Mouse (Mus musculus) left cerebral cortex, adult 2 months (tissue): ENCODE measurements at regions not wholly inside any gene's neighbourhood (a gene's known extent, or its start where the extent isn't known, plus 50 kb on each side); places are given as distances from the start of the nearest gene placed in this dataset.

Source experiments
- DNase-seq, 2 experiments: peaks; one replicate each; pipeline ENCODE4 v3.0.0; 2021 to 2022; ENCODE audit warnings: low spot score in 2 of 2, mixed read lengths in 1 of 2; ENCODE audit errors: extremely low spot score in 1 of 2
- H3K27ac ChIP-seq: fragments of 200-600 bp; 2 replicates; pipeline ENCODE4 v1.8.1; 2022
- H3K4me3 ChIP-seq: fragments of 200-600 bp; 2 replicates; pipeline ENCODE4 v1.8.1; 2022
- CTCF ChIP-seq: fragments of 200-600 bp; IDR thresholded peaks from 2 replicates; pipeline ENCODE4 v1.8.1; 2022; ENCODE audit warnings: antibody characterized with exemption, mild to moderate bottlenecking, moderate library complexity
- intact Hi-C: fragments of 180-260 bp; cut with DNase I; formaldehyde crosslinking; loops from one replicate; pipeline ENCODE4 v1.15.1; 2025

DNA sequence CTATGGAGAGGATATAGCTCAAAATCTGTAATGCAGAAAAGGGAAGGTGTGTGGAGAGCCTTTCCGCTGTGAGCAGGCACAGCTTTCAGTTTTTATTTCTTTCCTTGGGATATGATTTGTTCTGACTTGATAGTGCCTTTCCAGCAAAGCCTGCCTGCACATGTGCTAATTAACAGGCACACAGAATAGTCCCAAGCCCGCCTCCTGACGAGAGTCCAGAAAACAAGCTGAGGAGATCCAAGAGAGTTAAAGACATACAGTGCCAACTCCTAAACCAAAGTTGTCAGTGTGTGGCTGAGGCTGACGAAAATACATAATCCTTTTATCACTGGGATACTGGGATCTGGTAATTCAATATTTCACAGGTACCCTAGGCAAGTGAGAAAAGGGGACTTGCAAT lies 224.8 kb upstream of the Gria1 start:
- intact Hi-C loops, result no loop called here
- H3K27ac ChIP-seq, result no peak overlapping the region
- no peak overlapping the region for H3K4me3 ChIP-seq
- TF ChIP-seq CTCF, result no peak
- no peak for DNase-seq

DNA sequence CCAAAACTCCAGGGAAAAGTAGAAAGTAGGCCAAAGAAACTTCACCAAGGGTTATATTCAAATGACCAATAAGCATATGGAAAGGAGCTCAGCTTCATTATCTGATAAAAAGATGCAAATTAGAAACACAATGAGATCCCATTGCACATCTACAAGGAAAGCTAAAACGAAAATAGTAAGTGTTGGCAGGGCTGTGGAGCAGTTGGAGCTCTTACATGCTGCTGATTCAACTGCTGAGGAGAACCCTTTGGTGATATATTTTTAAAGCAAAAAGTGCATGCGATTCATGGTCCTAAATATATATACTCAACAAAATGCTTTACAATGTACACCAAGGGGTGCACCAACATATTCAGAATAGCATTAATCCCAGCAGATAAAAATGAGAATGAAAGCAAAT lies 218.5 kb upstream of the Gria1 start:
- Histone ChIP-seq H3K27ac (peak overlapping the region; percentile 69; the same call in 1 of the 2 replicates), H3K4me3 (no peak overlapping the region)
- no peak for TF ChIP-seq CTCF
- intact Hi-C loops, result loop anchor here (5.0 kb wide), 2 partner anchors 75 to 220 kb away; partner anchors contain the start of gene Gria1
- peak in 1 of 2 experiments; percentile 14 for DNase-seq

DNA sequence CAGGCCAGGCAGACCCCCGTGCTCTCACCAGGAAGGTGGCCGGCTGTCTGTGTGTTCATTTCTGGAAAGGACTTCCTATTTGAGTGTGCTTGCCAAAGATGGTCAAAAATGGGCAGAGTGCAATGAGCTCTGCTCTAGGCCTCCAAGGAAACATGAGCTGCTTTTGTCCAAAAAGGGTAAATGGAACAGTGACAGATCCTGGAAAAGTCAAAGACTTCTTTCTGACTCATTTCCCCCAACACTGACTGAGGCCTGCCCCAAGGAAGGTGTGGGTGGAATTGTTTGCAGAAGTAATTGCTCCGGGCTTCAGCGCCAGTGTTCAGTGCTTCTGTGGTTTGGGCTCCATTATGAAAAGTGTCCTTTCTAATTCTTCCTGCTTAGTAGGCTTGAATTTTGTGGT lies 203.9 kb upstream of the Gria1 start:
- TF ChIP-seq CTCF, result no peak
- no peak overlapping the region for H3K4me3 ChIP-seq
- H3K27ac ChIP-seq, result no peak overlapping the region
- intact Hi-C loops, result no loop called here
- DNase-seq, result no peak

DNA sequence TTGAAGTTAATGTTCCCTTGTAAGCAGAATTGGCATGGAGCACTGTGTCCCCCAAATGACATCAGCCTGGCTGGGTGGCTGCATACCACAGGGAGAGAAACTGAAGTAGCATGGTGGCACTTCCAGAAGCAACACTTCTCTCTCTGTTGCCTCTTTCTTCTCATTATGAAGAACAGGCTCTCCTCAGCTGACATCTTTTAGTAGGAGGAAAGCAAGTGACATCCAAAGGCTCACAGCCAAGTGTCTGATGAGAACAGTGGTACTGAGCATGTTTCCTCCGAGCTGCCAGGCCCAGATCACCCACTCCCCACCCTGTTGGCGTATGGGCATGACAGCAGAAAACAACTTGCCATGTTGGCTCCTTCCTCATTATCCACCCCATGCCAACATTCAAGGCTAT lies 201.0 kb upstream of the Gria1 start:
- TF ChIP-seq CTCF, result no peak

DNA sequence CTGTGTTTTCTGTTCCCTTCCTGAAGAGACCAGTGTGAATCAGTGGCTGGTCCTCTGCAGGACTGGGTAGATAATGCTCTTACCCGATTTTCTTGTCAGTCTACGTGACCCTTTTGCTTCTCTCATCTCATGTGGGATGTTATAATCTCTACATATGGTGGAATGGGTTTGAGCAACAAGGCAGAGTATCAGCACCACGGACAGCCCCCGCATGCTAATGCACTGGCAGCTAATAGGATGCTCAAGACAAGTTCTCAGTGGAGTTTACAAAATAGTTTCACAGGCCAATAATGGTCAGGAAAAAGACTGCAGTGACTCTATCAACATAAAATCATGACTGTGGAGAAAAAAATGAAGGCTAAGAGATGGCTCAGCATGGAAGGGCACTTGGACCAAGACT lies 199.1 kb upstream of the Gria1 start:
- no peak overlapping the region for H3K27ac ChIP-seq
- no peak overlapping the region for H3K4me3 ChIP-seq
- intact Hi-C loops, result no loop called here
- no peak for DNase-seq
- TF ChIP-seq CTCF, result no peak

More for the DNA sequence above, 201.0 kb upstream of the Gria1 start:
- Histone ChIP-seq H3K27ac (no peak overlapping the region), H3K4me3 (no peak overlapping the region)
- intact Hi-C loops, result no loop called here
- DNase-seq, result peak in 1 of 2 experiments; percentile 19

DNA sequence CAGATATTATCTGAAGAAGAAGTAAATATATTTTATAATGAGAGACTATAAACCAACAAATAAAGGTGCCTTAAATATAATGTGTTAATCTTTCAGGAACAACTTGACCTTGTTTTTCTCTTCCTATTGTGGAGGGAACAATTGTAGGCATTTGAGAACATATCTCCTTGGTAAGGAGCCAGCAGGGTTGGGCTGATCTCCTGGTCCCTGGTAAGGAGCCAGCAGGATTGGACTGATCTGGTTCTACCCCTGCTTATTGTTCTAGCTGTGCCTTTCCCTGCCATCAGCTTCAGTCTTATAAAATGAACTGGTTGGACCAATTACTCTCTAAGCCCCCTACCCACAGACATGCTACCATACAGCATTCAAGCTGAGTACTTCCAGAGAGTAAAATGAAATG lies 187.7 kb upstream of the Gria1 start:
- intact Hi-C loops, result no loop called here
- no peak for DNase-seq
- H3K27ac ChIP-seq, result no peak overlapping the region
- TF ChIP-seq CTCF, result no peak
- no peak overlapping the region for H3K4me3 ChIP-seq

DNA sequence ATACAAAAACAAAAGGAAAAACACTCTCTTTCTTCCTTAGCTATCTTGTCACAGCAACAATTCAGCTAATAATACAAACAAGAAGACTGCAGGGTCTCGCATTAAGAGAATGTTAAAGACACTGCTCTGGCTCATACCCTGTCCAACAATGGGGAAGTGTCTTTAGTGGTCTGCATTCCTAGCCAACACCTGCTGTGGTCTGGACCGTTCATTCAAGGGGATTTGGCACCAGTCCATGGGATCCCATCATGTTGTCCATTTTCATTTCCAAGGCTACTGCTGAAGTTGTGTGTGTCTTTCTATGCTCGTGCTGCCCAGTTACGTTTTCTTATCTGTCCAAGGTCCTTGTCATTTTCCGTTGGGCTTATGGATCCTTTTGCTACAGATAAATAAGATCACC lies 183.7 kb upstream of the Gria1 start:
- TF ChIP-seq CTCF, result no peak
- intact Hi-C loops, result no loop called here
- Histone ChIP-seq H3K27ac (no peak overlapping the region), H3K4me3 (no peak overlapping the region)
- DNase-seq, result no peak

DNA sequence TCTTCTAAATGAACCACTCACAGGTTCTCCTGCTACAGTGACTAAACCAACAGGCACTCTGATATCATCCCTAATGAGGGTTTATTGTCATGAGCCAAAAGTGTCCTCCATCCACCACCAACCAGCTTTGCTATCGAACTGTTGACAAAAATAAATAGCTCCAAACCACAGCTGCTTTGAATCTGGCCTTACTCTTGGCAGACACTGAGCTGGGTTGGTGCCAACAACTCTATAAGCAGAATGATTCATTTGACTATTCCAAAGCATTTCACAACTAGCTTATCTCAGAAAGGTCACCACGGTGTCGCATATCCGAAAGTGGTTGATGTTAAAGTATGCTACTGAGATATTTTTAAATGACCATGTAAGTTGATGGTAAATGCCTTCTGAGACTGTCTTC lies 148.5 kb upstream of the Gria1 start:
- TF ChIP-seq CTCF, result no peak
- peak; percentile 12 to 25 for DNase-seq
- intact Hi-C loops, result no loop called here
- H3K4me3 ChIP-seq, result no peak overlapping the region
- no peak overlapping the region for H3K27ac ChIP-seq

DNA sequence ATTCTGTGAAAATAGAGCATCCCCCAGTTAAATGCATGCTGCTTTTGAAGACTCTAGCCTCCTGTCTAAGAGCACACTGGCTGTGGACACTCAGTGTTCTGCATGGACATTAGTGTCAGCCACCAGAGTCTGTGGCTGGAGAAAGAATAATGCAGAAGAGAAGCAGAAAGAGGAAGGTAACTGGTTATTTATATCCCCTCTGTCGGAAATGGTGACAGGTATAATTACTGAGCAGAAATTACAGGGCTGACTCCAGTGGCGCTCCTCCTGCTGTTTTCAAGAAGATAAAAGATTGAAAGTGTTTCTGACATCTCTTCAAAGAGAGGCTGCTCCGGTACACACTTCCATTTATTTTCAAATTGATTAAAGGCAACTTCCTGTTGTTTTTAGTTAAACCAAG lies 139.5 kb upstream of the Gria1 start:
- no peak for TF ChIP-seq CTCF

DNA sequence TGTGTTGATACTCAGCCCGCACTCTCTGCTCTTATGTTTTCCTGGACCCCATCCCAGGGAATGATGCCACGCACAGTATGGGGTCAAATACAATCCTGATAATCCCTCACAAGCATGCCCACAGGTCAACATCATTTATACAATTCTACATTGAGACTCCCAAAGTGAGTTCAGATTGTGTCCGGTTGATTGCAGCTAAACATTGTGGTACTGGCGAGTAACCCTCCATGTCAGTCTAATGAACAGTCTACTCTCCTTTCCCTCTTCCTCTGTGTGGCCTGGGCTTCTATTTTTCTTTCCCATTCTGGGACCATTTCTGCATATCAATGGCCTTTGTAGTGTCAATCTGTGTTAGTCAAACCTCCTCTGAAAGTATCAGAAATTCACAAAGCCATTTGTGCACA lies 112.6 kb upstream of the Gria1 start:
- H3K27ac ChIP-seq, result no peak overlapping the region
- DNase-seq, result no peak

More for the DNA sequence above, 139.5 kb upstream of the Gria1 start:
- Histone ChIP-seq H3K27ac (no peak overlapping the region), H3K4me3 (no peak overlapping the region)
- intact Hi-C loops, result no loop called here
- no peak for DNase-seq

DNA sequence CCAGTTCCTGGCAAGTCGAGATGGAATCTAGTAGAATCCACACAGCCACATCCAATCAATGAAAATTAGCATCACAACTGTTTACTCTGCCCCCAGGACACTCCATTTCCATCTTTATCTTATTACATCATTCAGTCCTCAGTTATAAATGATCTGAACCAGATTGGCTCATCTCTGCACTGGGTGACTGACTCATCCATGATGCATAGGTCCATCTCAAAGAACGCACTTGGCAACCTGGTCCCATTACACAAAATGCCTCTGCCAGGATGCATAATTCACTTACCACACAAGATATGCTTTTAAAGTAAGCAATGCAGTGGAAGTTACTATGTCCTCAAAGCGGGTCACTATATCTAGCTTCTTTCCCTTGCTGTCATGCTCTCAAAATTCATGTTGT lies 110.0 kb upstream of the Gria1 start:
- H3K27ac ChIP-seq, result no peak overlapping the region
- TF ChIP-seq CTCF, result no peak
- no peak overlapping the region for H3K4me3 ChIP-seq
- no peak for DNase-seq
- intact Hi-C loops, result no loop called here

More for the DNA sequence above, 112.6 kb upstream of the Gria1 start:
- no peak overlapping the region for H3K4me3 ChIP-seq
- intact Hi-C loops, result no loop called here
- no peak for TF ChIP-seq CTCF

DNA sequence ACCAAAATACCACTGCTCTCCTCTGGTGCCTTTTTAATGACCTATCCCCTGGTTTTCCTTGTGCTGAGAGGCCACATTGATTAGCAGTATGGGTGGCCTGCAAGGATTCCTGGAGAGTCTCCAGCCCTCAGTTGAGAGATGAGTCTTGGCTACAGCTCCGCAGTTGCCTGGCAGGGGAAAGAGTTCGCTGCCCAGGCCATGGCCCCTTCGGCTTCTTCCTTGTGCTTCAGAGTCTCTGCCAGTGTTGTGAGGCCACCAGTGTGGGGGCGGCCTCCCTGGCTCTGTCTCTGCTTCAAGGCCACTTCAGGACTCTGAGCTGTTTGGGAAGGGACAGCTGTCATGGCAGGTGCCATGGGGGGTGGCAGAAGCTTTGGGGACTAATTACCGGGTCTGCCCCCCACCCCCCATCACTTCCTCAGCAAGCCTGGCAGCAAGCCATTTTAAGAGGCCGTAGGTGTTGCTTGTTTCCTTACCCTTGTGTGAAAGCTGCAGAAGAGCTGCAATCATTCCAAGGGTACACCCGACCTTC lies 85.8 kb upstream of the Gria1 start:
- DNase-seq, result no peak
- Histone ChIP-seq H3K27ac (no peak overlapping the region), H3K4me3 (no peak overlapping the region)
- intact Hi-C loops, result no loop called here
- TF ChIP-seq CTCF, result no peak

DNA sequence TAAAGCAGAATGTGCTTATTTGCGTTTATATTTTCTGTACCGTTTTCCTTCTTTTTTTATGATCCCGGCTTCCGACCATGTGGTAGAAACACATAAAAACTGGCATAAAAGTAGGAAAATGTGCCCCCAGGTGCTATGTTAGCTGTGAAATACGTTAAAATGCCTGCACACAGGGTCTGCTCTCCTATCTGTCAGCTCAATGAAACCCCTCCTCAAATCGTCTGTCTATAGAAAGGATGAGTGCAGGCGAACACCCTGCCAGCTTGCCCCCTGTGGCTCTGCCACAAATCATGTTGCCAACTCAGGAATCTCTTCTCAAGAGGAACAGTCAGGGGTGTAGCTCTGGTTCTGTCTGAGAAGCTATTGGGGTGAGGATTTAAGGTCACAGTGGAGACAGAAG lies 78.4 kb upstream of the Gria1 start:
- no peak overlapping the region for H3K27ac ChIP-seq
- TF ChIP-seq CTCF, result no peak
- DNase-seq, result no peak
- intact Hi-C loops, result no loop called here
- no peak overlapping the region for H3K4me3 ChIP-seq
